Mouse (Mus musculus) heart, adult 2 months (tissue): Measurements from ENCODE around the gene P2rx3.

Experiments used
- CTCF ChIP-seq: fragments of 200-600 bp; IDR thresholded peaks from 2 replicates; pipeline ENCODE4 v1.8.1; 2022; ENCODE audit warnings: antibody characterized with exemption, mild to moderate bottlenecking, moderate library complexity
- EP300 ChIP-seq: fragments of 200-500 bp; IDR thresholded peaks from 2 replicates; pipeline ENCODE4 v1.6.1; 2011; ENCODE audit warnings: low read depth, low read length, control low read depth; ENCODE audit not compliant: insufficient read depth
- POLR2A ChIP-seq: fragments of 200-500 bp; IDR thresholded peaks from 2 replicates; pipeline ENCODE4 v1.6.1; 2011; ENCODE audit warnings: mild to moderate bottlenecking, low read depth, low read length, control low read depth; ENCODE audit not compliant: insufficient read depth

- TF ChIP-seq CTCF = no peak
- TF ChIP-seq POLR2A = no peak
- no peak for TF ChIP-seq EP300
Observed at GRCm38 (mm10) chr2:84980188-84980587, 57.1 kb downstream of the P2rx3 start, which contains the start of gene Prg2.
